Mouse (Mus musculus) CH12.LX (cell line): Measurements from ENCODE around the gene Jkamp. TPM values are rescaled to one million over a fixed set of nuclear protein-coding genes. Genes with fewer than 3 reads are reported as not detected.

Source experiments
- DNase-seq: peaks from one replicate; pipeline ENCODE4 v3.0.0-alpha.2; 2013; ENCODE audit errors: extremely low read depth
- H3K27ac ChIP-seq: 2 replicates; pipeline ENCODE4 v1.5.1; 2012; ENCODE audit warnings: low read depth, mild to moderate bottlenecking, control low read depth, moderate library complexity; ENCODE audit not compliant: insufficient read depth
- H3K27me3 ChIP-seq: replicated peaks from 2 replicates; pipeline ENCODE3; 2012; ENCODE audit warnings: inconsistent platforms
- H3K36me3 ChIP-seq, 2 experiments: replicated peaks in 1 of 2; 2 replicates each; pipeline versions ENCODE3 to v1.6.1; 2012; ENCODE audit warnings: inconsistent platforms in 1 of 2, low read length in 1 of 2, mild to moderate bottlenecking in 1 of 2, mixed read lengths in 1 of 2, moderate library complexity in 1 of 2; ENCODE audit not compliant: control insufficient read depth in 1 of 2, insufficient read depth in 1 of 2
- H3K4me1 ChIP-seq, 2 experiments: 2 replicates each; pipeline ENCODE4 v1.6.1; 2012; ENCODE audit warnings: inconsistent platforms in 1 of 2, moderate library complexity in 1 of 2; ENCODE audit not compliant: insufficient read depth in 2 of 2, control insufficient read depth in 1 of 2
- H3K4me2 ChIP-seq: 2 replicates; pipeline ENCODE4 v1.6.1; 2012; ENCODE audit warnings: low read depth, mild to moderate bottlenecking, control low read depth; ENCODE audit not compliant: poor library complexity, insufficient read depth, severe bottlenecking
- H3K4me3 ChIP-seq, 3 experiments: fragments of 150-350 bp in 1 of 3; sonication (generic) in 1 of 3; replicated peaks in 1 of 3; 2 replicates each; pipeline versions ENCODE3 to v1.5.1; 2011 to 2012; ENCODE audit warnings: low read depth in 2 of 3, low read length in 2 of 3, mild to moderate bottlenecking in 2 of 3, moderate library complexity in 2 of 3, control low read depth in 1 of 3, improper control_type of control experiment in 1 of 3, inconsistent platforms in 1 of 3, mixed read lengths in 1 of 3; ENCODE audit not compliant: poor library complexity in 1 of 3
- H3K79me2 ChIP-seq: replicated peaks from 2 replicates; pipeline ENCODE4 v1.6.1; 2012; ENCODE audit warnings: mild to moderate bottlenecking, moderate library complexity; ENCODE audit not compliant: control insufficient read depth, poor library complexity, insufficient read depth, severe bottlenecking; ENCODE audit errors: extremely low read depth
- H3K9ac ChIP-seq: 2 replicates; pipeline ENCODE4 v1.6.1; 2012; ENCODE audit warnings: low read depth, mild to moderate bottlenecking, control low read depth, moderate library complexity; ENCODE audit not compliant: insufficient read depth
- H3K9me3 ChIP-seq: replicated peaks from 2 replicates; pipeline ENCODE3; 2012; ENCODE audit warnings: low read length, inconsistent platforms, mixed read lengths
- BHLHE40 ChIP-seq: IDR thresholded peaks from 2 replicates; pipeline ENCODE4 v1.6.1; 2011; ENCODE audit warnings: mild to moderate bottlenecking, low read depth, low read length, improper control_type of control experiment
- CHD1 ChIP-seq: IDR thresholded peaks from 2 replicates; pipeline ENCODE4 v1.6.1; 2012; ENCODE audit warnings: low read depth, low read length, improper control_type of control experiment, inconsistent platforms
- CHD2 ChIP-seq: IDR thresholded peaks from 2 replicates; pipeline ENCODE4 v1.6.1; 2011; ENCODE audit warnings: low read length, improper control_type of control experiment
- CTCF ChIP-seq, 2 experiments: IDR thresholded peaks in 1 of 2; conservative IDR thresholded peaks in 1 of 2; 2 replicates each; pipeline ENCODE4 v1.5.1; 2011 to 2012; ENCODE audit warnings: low read depth in 2 of 2, low read length in 2 of 2, improper control_type of control experiment in 1 of 2, inconsistent platforms in 1 of 2, mild to moderate bottlenecking in 1 of 2, moderate library complexity in 1 of 2
- E2F4 ChIP-seq: IDR thresholded peaks from 2 replicates; pipeline ENCODE4 v1.6.1; 2011; ENCODE audit warnings: low read depth, low read length, improper control_type of control experiment; ENCODE audit not compliant: insufficient replicate concordance
- ELF1 ChIP-seq: IDR thresholded peaks from 2 replicates; pipeline ENCODE4 v1.6.1; 2014; ENCODE audit warnings: low read depth, mild to moderate bottlenecking, inconsistent platforms, low read length, improper control_type of control experiment
- EP300 ChIP-seq: IDR thresholded peaks from 2 replicates; pipeline ENCODE4 v1.6.1; 2011; ENCODE audit warnings: low read length, improper control_type of control experiment
- GABPA ChIP-seq: IDR thresholded peaks from 2 replicates; pipeline ENCODE4 v1.6.1; 2012; ENCODE audit warnings: low read depth, low read length, improper control_type of control experiment, inconsistent platforms; ENCODE audit not compliant: insufficient replicate concordance
- HCFC1 ChIP-seq: IDR thresholded peaks from 2 replicates; pipeline ENCODE4 v1.6.1; 2012; ENCODE audit warnings: low read depth, mild to moderate bottlenecking, inconsistent platforms, low read length, improper control_type of control experiment
- IRF4 ChIP-seq: IDR thresholded peaks from 2 replicates; pipeline ENCODE4 v1.6.1; 2014; ENCODE audit warnings: low read depth, mild to moderate bottlenecking, inconsistent platforms, low read length, improper control_type of control experiment
- JUND ChIP-seq: conservative IDR thresholded peaks from 2 replicates; pipeline ENCODE4 v1.6.1; 2011; ENCODE audit warnings: low read depth, low read length, improper control_type of control experiment
- MAFK ChIP-seq: IDR thresholded peaks from 2 replicates; pipeline ENCODE4 v1.6.1; 2011; ENCODE audit warnings: low read length, improper control_type of control experiment; ENCODE audit not compliant: insufficient replicate concordance
- MAX ChIP-seq: IDR thresholded peaks from 2 replicates; pipeline ENCODE4 v1.6.1; 2011; ENCODE audit warnings: low read length, improper control_type of control experiment
- MAZ ChIP-seq: IDR thresholded peaks from 2 replicates; pipeline ENCODE4 v1.6.1; 2012; ENCODE audit warnings: low read depth, mild to moderate bottlenecking, inconsistent platforms, low read length, improper control_type of control experiment, moderate library complexity
- MEF2A ChIP-seq: IDR thresholded peaks from 2 replicates; pipeline ENCODE4 v1.6.1; 2014; ENCODE audit warnings: low read depth, mild to moderate bottlenecking, inconsistent platforms, low read length, improper control_type of control experiment, borderline replicate concordance
- MXI1 ChIP-seq: IDR thresholded peaks from 2 replicates; pipeline ENCODE4 v1.6.1; 2011; ENCODE audit warnings: mild to moderate bottlenecking, low read depth, low read length, improper control_type of control experiment
- MYC ChIP-seq: IDR thresholded peaks from 2 replicates; pipeline ENCODE4 v1.6.1; 2011; ENCODE audit warnings: low read depth, mild to moderate bottlenecking, improper control_type of control experiment, low read length
- NELFE ChIP-seq: IDR thresholded peaks from 2 replicates; pipeline ENCODE4 v1.6.1; 2011; ENCODE audit warnings: low read depth, low read length, improper control_type of control experiment
- NRF1 ChIP-seq: IDR thresholded peaks from 2 replicates; pipeline ENCODE4 v1.6.1; 2014; ENCODE audit warnings: low read depth, mild to moderate bottlenecking, inconsistent platforms, low read length, improper control_type of control experiment, moderate library complexity
- POLR2A ChIP-seq: IDR thresholded peaks from 2 replicates; pipeline ENCODE4 v1.6.1; 2011; ENCODE audit warnings: low read depth, mild to moderate bottlenecking, improper control_type of control experiment, low read length
- POLR2AphosphoS2 ChIP-seq: IDR thresholded peaks from 2 replicates; pipeline ENCODE4 v1.6.1; 2011; ENCODE audit warnings: low read depth, low read length, improper control_type of control experiment
- RCOR1 ChIP-seq: conservative IDR thresholded peaks from 2 replicates; pipeline ENCODE4 v1.6.1; 2012; ENCODE audit warnings: low read depth, mild to moderate bottlenecking, inconsistent platforms, low read length, improper control_type of control experiment
- TBP ChIP-seq: conservative IDR thresholded peaks from 2 replicates; pipeline ENCODE4 v1.6.1; 2011; ENCODE audit warnings: low read depth, low read length, improper control_type of control experiment
- UBTF ChIP-seq: IDR thresholded peaks from 2 replicates; pipeline ENCODE4 v1.6.1; 2012; ENCODE audit warnings: low read depth, mild to moderate bottlenecking, inconsistent platforms, low read length, improper control_type of control experiment, moderate library complexity
- USF1 ChIP-seq: IDR thresholded peaks from 2 replicates; pipeline ENCODE4 v1.6.1; 2014; ENCODE audit warnings: low read depth, mild to moderate bottlenecking, inconsistent platforms, low read length, improper control_type of control experiment
- dilution Hi-C: fragments of 300-500 bp; cut with MboI; formaldehyde crosslinking; loops from 2 replicates; pipeline ENCODE4 v1.14.3; 2020; ENCODE audit warnings: low sequenced_read_pairs; ENCODE audit not compliant: extremely low pct_unique_long_range_greater_than_20kb, extremely low pct_ligation_motif_present
- in situ Hi-C: fragments of 300-500 bp; cut with MboI; formaldehyde crosslinking; loops from 3 replicates; pipeline ENCODE4 v1.14.3; 2019; ENCODE audit warnings: low sequenced_read_pairs, low pct_ligation_motif_present, low pct_unique_long_range_greater_than_20kb, mixed read lengths
- polyA plus RNA-seq: library from polyadenylated mRNA; unstranded; fragments of >175 nt; gene quantifications from 2 replicates; pipeline ENCODE4 v1.2.1, GENCODE M21; 2012; ENCODE audit warnings: low read depth; ENCODE audit not compliant: insufficient read length
- total RNA-seq, 2 experiments: library from RNA; depleted of rRNA; stranded (reverse); fragments of 300-350 nt in 1 of 2; fragments of >200 nt in 1 of 2; gene quantifications; 2 replicates each; pipeline ENCODE4 v1.2.3; 2012 to 2014

Jkamp gene
- total and polyA plus RNA-seq, 3 experiments: 20.0 to 35.0 (median 27.5) TPM

GRCm38 (mm10) chr12:72050821-72051220 is 34.6 kb upstream of the Jkamp start:
- Histone ChIP-seq H3K9ac (no peak overlapping the region), H3K4me2 (no peak overlapping the region), H3K36me3 (no peaks in the 10 kb centered on the region), H3K9me3 (peaks cover 8% of the 10 kb centered on the region), H3K27ac (no peak overlapping the region), H3K4me3 (no peak overlapping the region), H3K79me2 (no peaks in the 10 kb centered on the region), H3K4me1 (peaks cover 0 to 14% of the 10 kb centered on the region in 2 experiments; a peak in 2 of 4 replicates), H3K27me3 (no peaks in the 10 kb centered on the region)
- dilution Hi-C loops (no loop called here), in situ Hi-C loops (no loop called here)
- no peak for DNase-seq
- TF ChIP-seq UBTF: no peak
- TF ChIP-seq NRF1: no peak
- no peak for TF ChIP-seq ELF1
- TF ChIP-seq NELFE: no peak
- TF ChIP-seq CHD1: no peak
- TF ChIP-seq USF1: no peak
- TF ChIP-seq BHLHE40: no peak
- no peak for TF ChIP-seq TBP
- TF ChIP-seq EP300: no peak
- TF ChIP-seq CTCF (conservative IDR thresholded peaks at IDR 0.05 in 1 of 2, IDR thresholded peaks at IDR 0.05 in 1 of 2; ENCODE audit: low read depth in 2 of 2, low read length in 2 of 2): no peak
- no peak for TF ChIP-seq JUND
- TF ChIP-seq MEF2A: no peak
- no peak for TF ChIP-seq POLR2AphosphoS2
- TF ChIP-seq E2F4: no peak
- no peak for TF ChIP-seq HCFC1
- TF ChIP-seq MAFK: no peak

- Histone ChIP-seq H3K9me3 (peaks cover 8% of the 10 kb centered on the region), H3K27me3 (no peaks in the 10 kb centered on the region), H3K9ac (no peak overlapping the region), H3K36me3 (no peaks in the 10 kb centered on the region), H3K79me2 (no peaks in the 10 kb centered on the region), H3K4me1 (peaks cover 0 to 7% of the 10 kb centered on the region in 2 experiments; a peak in 2 of 4 replicates), H3K4me2 (no peak overlapping the region), H3K27ac (no peak overlapping the region), H3K4me3 (no peak overlapping the region)
- no peak for DNase-seq
- in situ Hi-C loops: no loop called here
- TF ChIP-seq MYC (no peak), GABPA (no peak), RCOR1 (no peak), TBP (no peak), MAX (no peak), CHD2 (no peak), MAZ (no peak), ELF1 (no peak), NRF1 (no peak), NELFE (no peak), IRF4 (no peak), HCFC1 (no peak), POLR2A (no peak), EP300 (no peak), MXI1 (no peak), CTCF (conservative IDR thresholded peaks at IDR 0.05 in 1 of 2, IDR thresholded peaks at IDR 0.05 in 1 of 2; ENCODE audit: low read depth in 2 of 2, low read length in 2 of 2) (no peak), MEF2A (no peak)
- dilution Hi-C loops: no loop called here
Measured at GRCm38 (mm10) chr12:72052571-72052970, 32.8 kb upstream of the Jkamp start.
